Mouse (Mus musculus): ENCODE data around the gene Vmn1r63.
"Not testable (repeated sequence)": the region's sequence is repeated elsewhere in the genome, so short reads cannot be mapped to it uniquely, and the experiment has no call there.

Vmn1r63 gene

GRCm38 (mm10) chr7:5805345-5805744 lies at the start of gene Vmn1r63:
Gene Vmn1r63, minus strand, starts transcription at chr7:5805445.
- DNase-seq (ENCODE audit: low spot score in 2 of 2) = not testable (repeated sequence)
